Mouse (Mus musculus): Measurements from ENCODE around the gene Nedd4.

Gene Nedd4

DNA sequence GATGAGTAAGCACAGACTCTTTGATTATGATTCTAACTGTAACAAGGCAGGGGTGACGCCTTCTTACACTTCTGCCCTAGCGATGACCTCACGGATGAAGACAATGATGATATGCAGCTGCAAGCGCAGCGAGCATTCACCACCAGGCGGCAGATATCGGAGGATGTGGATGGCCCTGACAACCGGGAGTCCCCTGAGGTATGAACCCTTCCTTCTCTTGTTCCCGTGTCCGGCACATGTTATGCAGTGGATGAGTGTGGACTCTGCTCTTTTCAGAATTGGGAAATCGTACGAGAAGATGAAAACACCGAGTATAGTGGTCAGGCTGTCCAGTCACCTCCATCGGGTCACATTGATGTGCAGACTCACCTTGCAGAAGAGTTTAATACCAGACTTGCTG lies 59.1 kb downstream of the Nedd4 start:
- DNase-seq (ENCODE audit: low spot score in 2 of 2) = no peak

DNA sequence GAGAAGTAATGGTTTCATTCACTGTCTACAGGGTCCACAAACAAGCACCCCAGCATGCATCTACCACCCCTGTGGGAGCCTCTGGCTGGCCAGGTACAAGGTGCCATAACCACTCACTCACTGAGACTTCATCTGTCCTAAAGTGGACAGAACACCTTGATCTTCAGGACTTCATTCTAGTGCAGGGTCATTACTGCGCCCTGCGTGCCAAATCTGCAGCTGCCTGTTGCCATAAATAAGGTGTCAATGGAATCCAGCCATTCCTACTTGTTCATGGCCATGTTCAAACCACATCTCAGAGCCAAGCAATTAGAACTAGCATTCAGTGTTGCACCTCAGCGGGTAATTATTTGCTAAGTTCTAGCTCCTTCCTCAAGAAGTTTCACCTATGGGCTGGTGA lies 60.5 kb downstream of the Nedd4 start:
- peak; percentile 40 to 43 for DNase-seq (ENCODE audit: low spot score in 2 of 2)

DNA sequence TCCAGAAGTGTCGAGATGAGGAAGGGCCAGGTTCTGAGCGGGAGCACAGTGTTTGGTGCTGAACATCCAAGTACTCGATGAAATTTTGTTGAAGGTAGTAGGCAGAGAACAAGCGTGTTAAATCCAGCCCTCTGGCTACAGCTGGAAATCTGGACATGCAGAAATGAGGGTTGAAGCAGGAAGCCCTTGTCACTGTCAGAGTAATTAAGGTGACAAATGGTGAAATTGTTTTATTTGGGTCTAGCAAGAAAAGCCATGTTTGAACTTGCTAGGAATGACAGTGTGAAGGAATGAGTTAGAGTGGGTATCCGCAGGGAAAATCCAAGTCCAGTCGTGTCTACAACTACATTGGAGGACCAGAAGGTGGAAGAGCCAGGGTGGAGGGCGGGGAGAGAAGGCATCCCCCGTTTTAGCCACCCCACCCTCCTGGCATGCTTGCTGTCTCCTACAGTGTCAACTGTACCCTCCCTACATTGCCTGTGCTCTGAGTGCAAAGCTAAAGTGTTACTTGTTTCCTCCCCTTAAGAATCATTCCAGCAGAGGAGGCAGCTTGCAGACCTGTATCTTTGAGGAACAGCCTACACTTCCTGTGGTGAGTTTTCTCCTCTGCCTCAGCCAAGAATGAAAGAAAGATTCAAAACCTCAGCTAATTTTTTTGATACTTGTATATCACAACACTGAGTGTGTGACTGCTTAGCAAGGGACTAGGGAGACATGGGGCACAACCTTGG lies 62.5 kb downstream of the Nedd4 start:
- no peak for DNase-seq (ENCODE audit: low spot score in 2 of 2)

DNA sequence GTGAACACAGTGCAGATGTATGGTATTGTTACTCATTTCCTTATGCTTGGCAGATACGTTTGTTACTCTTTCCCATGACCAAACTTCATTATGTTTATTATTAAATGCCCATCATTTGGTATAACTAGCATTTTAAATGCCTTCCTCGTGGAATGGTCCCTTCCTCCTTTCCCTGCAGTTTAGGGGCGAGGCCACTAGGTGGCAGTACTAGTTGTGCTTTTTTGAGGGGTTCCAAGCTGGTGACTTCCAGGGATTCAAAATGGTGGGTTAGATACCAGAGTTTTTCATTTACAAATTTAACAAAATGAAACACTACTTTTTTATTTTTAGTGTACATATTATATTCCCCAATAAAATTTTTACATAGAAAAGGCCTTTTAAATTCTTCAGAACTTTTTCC lies 71.8 kb downstream of the Nedd4 start:
- DNase-seq (ENCODE audit: low spot score in 2 of 2) = peak in 1 of 2 experiments; percentile 26

DNA sequence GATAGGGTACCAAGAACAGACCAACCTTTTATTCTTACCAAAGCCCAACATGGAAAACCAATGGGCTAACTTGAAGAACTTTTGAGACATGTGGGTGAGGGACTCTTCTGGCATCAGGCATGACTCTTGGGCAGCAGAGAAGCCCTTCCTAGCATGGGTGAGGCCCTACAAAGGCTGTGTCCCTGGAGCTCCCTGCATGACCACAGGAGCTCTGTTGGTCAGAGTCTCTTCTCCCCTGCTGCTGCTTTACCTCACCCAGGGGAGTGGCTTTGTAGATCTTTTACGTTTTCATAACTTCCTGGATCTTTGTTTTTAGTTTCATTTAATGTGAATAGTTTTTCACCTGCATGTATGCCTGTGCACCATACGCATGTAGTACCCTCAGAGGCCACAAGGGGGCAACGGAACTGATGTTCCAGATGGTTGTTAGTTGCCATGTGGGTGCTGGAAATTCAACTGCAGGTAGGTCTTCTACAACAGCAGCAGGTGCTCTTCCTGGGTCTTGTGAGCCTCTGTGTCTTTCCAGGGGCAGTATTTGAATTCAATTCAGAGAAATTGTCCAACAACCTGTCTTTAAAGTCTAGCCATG lies 73.8 kb downstream of the Nedd4 start:
- peak in 1 of 2 experiments; percentile 26 for DNase-seq (ENCODE audit: low spot score in 2 of 2)

GRCm38 (mm10) chr9:72741206-72741605 lies 79.1 kb downstream of the Nedd4 start:
- DNase-seq (ENCODE audit: low spot score in 2 of 2) = no peak

DNA sequence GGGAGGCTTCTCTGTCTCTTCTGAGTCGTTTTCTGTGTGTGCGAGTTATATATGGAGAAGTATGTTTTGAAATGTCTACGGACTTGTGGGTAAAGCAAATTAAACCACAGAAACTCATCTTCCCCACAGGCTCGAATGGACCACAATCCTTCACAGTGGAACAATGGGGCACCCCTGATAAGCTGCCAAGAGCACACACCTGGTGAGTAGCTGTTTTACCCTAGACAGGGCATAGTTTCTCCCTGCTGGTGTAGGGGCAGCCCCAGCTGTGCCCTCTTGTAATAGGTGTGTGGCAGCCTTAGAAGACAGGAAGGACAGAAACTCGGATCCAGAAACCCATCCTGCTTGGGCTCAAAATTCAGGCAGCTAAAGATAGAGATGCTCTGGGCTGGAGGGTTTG lies 84.1 kb downstream of the Nedd4 start:
- no peak for DNase-seq (ENCODE audit: low spot score in 2 of 2)

GRCm38 (mm10) chr9:72750272-72750671 lies 88.1 kb downstream of the Nedd4 start:
- no peak for DNase-seq (ENCODE audit: low spot score in 2 of 2)

DNA sequence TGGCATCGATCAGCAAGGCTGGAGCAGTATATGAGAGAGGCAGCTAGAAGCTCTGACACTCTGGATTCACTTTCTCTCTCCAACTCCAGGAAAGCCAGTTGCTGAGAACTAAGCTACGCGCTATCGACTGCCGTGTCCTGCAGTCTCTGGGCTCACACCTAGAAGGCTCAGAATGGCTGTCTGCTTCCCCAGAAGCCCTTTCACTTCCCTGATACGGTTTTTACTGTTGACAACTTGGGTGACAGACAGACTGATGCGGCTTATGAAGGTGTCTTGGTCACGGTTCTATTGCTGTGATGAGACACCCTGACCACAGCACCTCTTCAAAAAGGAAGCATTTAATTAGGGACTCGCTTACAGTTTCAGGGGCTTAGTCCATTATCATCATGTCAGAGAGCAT lies 90.5 kb downstream of the Nedd4 start:
- DNase-seq (ENCODE audit: low spot score in 2 of 2) = no peak

DNA sequence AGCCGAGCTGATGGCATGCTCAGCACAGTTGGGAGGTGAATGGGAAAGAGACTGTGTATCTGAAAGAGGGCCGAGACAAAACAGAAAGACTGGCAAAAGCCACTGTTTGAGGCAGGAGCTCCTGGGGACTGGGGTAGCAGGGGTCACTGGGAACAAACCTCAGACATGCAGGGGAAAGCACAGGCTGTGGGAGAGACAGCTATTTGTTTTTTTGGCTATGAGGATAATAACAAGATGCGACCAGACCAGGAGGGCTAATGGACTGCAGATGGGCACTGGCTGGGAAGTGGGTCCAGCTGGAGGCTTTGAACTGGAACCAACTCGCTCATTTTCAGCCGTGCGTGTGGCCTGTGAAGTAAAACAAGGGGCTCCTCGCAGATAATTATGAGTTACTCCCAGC lies 91.6 kb downstream of the Nedd4 start:
- DNase-seq (ENCODE audit: low spot score in 2 of 2) = no peak

- DNase-seq (ENCODE audit: low spot score in 2 of 2) = no peak
Observed at GRCm38 (mm10) chr9:72757143-72757542, 95.0 kb downstream of the Nedd4 start.

DNA sequence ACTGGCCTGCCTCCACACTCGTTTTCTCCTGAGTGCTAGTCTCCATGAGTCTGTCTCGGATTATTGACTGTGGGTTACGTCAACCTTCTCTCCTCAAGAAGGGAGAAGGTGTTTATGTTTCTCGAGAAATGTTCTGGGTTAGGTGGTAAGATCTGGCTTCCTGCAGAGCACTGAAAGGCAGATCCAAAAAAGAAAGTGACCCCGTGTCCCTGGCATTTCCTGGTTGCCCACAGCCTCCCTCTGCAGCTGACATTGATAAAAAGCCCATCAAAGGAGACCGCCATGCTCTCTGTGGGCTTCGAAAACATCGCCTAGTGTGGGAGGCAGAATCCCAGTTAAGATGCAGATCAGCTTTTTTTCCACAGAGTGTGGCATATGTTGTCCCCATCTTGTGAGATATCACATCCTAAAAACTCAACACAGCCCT lies 96.6 kb downstream of the Nedd4 start:
- DNase-seq (ENCODE audit: low spot score in 2 of 2) = no peak

DNA sequence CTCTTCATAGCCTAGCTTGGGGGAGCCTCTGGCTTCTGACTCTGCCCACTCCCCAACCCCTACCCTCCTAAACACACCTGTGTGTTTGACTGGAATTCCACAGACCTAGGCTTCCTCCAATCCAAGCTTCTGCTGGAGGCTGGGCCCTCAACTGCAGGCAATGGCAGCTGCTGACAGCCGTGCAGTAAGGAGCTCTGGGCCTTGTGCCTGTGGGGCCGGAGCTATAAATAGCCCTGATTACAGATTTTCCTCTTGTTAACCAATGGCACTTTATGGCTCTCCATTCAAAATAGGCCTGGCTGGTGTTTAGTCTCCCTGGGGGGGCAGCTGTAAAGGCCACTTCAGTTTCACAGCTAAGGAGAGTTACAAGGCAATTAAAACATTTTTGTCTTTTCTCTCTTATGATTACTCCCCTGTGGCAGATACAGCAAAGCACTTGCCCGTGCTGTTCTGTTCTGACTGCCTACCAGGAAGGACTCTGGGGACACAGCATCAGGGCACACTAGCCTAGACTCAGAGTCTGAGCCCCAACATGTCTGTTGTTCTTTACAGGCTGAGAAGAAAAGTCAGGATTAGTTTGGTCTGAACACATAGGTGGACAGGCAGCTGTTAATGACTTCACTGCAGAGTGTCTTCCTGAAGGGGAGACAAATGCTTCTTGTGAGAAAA lies 101.0 kb downstream of the Nedd4 start:
- DNase-seq (ENCODE audit: low spot score in 2 of 2) = peak; percentile 38 to 62

GRCm38 (mm10) chr9:72766789-72767349 lies 104.7 kb downstream of the Nedd4 start:
- DNase-seq (ENCODE audit: low spot score in 2 of 2) = peak; percentile 58 to 82

DNA sequence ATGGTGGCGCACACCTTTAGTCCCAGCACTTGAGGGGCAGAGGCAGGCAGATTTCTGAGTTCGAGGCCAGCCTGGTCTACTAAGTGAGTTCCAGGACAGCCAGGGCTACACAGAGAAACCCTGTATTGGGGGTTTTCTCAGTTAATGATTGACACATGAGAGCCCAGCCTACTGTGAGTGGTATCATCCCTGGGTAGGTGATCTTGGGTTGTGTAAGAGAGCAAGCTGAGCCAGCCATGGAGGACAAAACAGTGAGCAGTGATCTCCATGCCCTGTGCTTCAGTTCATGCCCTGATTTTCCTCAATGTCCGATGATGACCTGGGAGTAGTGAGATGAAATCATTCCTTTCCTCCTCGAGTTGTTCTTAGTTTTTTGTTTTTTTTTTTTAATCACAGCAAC lies 112.9 kb downstream of the Nedd4 start:
- no peak for DNase-seq (ENCODE audit: low spot score in 2 of 2)

DNA sequence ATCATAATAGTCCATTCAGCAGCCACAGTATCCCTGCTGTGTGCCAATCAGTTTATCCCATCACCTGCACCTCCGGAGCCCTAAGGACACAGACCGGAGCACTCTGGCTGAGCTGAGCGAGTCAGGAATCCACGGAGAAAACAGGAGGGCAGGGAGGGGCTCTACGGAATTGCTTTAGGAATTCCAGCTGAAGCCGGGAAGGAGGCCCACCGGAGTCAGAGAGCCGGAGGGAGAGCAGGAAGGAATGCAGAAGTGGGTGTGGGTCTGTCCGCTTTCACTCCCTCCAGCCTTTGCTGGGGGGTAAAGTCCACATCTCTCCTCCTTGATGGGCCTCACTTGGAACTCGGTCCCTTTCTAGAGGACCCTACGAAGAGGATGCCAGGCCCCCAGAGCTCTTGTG lies 116.9 kb downstream of the Nedd4 start:
- DNase-seq (ENCODE audit: low spot score in 2 of 2) = no peak

GRCm38 (mm10) chr9:72779733-72780132 lies 117.6 kb downstream of the Nedd4 start:
- no peak for DNase-seq (ENCODE audit: low spot score in 2 of 2)

DNA sequence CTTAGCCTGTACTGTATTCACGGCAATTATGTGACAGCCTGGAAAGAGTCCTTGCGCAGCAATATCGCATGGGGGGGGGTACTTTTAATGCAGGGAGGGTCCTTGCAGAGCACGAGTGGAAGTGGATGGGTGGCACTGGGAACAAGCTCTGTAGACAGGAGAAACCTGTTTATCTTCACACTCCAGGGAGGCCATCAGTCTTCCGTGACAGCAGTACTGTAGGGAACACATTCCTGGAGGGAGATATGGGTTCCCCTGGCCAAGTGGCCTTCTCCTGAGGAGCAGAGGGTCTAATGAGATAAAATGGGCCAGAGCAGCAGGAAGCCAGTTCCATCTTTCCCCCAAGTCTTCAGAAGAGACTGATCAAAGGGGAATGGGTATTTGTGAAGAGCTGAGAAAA lies 118.5 kb downstream of the Nedd4 start:
- DNase-seq (ENCODE audit: low spot score in 2 of 2) = no peak

GRCm38 (mm10) chr9:72781466-72781865 lies 119.3 kb downstream of the Nedd4 start:
- no peak for DNase-seq (ENCODE audit: low spot score in 2 of 2)

DNA sequence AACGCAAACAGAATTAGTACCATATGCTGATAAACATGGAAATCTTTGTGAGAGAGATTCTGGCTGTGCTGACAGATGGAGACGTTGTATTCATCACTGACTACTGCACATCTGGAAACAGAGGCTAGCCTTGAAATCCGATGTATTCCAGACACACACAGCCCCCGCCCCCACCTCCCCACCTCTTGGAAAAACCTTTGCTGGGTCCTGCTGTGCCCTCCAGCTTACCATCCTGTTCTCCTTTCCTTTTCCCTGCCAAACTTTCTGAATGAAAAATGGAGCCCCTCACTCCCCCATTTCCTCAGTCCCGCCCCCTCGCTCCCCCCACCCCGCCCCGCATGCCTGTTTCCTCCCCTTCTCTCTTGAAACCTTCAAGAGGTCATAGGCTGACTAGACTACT lies 120.0 kb downstream of the Nedd4 start:
- no peak for DNase-seq (ENCODE audit: low spot score in 2 of 2)

DNA sequence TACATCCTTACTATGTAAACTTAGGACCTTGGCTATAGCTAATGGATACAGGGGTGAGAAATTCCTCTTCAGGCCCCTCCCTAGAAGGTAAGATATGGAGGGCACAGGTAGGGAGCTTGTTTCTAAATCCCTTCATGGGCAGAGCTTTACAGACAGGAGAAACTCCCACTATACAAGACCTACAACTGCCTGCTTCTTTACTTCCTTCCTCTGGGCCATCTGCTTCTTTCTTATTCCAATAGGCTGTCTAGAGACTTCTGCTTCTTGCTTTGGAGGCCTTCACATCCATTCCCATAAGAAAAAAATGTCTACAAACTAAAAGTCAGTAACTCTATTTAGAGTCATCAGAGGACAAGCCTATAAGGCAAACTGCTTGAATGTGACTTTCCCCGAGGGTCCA lies 125.6 kb downstream of the Nedd4 start:
- no peak for DNase-seq (ENCODE audit: low spot score in 2 of 2)

GRCm38 (mm10) chr9:72790530-72791212 lies 128.5 kb downstream of the Nedd4 start:
- no peak for DNase-seq (ENCODE audit: low spot score in 2 of 2)
